Mouse (Mus musculus): Measurements from ENCODE around the gene Enox1.

- no peak for TF ChIP-seq EP300 (IDR thresholded peaks at IDR 0.05; ENCODE audit: insufficient read depth, low read depth, low read length)
- TF ChIP-seq POLR2A (IDR thresholded peaks at IDR 0.05; ENCODE audit: insufficient read depth, low read depth, low read length): no peak
- no peak for TF ChIP-seq CTCF (IDR thresholded peaks at IDR 0.05)
Measured at GRCm38 (mm10) chr14:77567120-77567519, 410.6 kb downstream of the Enox1 start.
